Mouse (Mus musculus) midbrain, embryonic 12.5 days (tissue): ENCODE measurements around the gene Myo1b. TPM values are rescaled to one million over a fixed set of nuclear protein-coding genes. Genes with fewer than 3 reads are reported as not detected.

Experiments
- ATAC-seq: fragments of 200-750 bp; cut with Nextera tagmentation; 2 replicates; pipeline ENCODE4 v1.8.0; 2017; ENCODE audit warnings: low read depth, moderate TSS enrichment, moderate library complexity; ENCODE audit not compliant: low FRiP score
- H3K27ac ChIP-seq: fragments of 300-500 bp; sonication (generic); replicated peaks from 2 replicates; pipeline ENCODE4 v1.5.1; 2016; ENCODE audit warnings: mild to moderate bottlenecking
- H3K27me3 ChIP-seq: fragments of 300-500 bp; sonication (generic); 2 replicates; pipeline ENCODE4 v1.6.1; 2016; ENCODE audit warnings: mild to moderate bottlenecking
- H3K36me3 ChIP-seq: fragments of 300-500 bp; sonication (generic); 2 replicates; pipeline ENCODE4 v1.6.1; 2016
- H3K4me1 ChIP-seq: fragments of 300-500 bp; sonication (generic); 2 replicates; pipeline ENCODE4 v1.6.1; 2016
- H3K4me2 ChIP-seq: fragments of 300-500 bp; sonication (generic); replicated peaks from 2 replicates; pipeline ENCODE4 v1.6.1; 2016; ENCODE audit warnings: mild to moderate bottlenecking, moderate library complexity
- H3K4me3 ChIP-seq: fragments of 300-500 bp; sonication (generic); 2 replicates; pipeline ENCODE4 v1.5.1; 2016; ENCODE audit warnings: mild to moderate bottlenecking
- H3K9ac ChIP-seq: fragments of 300-500 bp; sonication (generic); replicated peaks from 2 replicates; pipeline ENCODE4 v1.6.1; 2016; ENCODE audit warnings: mild to moderate bottlenecking, moderate library complexity
- H3K9me3 ChIP-seq: fragments of 300-500 bp; sonication (generic); 2 replicates; pipeline ENCODE4 v1.6.1; 2016; ENCODE audit warnings: mild to moderate bottlenecking
- WGBS: fragments of 180-500 bp; shearing (Covaris S2); methylation state at CpG from one replicate; pipeline ENCODE4 v1.1.7; 2016; 5-methylcytosine and 5-hydroxymethylcytosine counted together
- polyA plus RNA-seq: library from polyadenylated mRNA; unstranded; fragments of >200 nt; fragmentation: Nextera tagmentation; extraction: Ambion mirVana; gene quantifications from 2 replicates; pipeline ENCODE4 v1.2.1, GENCODE M21; 2016

The Myo1b gene
- polyA plus RNA-seq, 1 experiment from 2014 or later, result 115 TPM

DNA sequence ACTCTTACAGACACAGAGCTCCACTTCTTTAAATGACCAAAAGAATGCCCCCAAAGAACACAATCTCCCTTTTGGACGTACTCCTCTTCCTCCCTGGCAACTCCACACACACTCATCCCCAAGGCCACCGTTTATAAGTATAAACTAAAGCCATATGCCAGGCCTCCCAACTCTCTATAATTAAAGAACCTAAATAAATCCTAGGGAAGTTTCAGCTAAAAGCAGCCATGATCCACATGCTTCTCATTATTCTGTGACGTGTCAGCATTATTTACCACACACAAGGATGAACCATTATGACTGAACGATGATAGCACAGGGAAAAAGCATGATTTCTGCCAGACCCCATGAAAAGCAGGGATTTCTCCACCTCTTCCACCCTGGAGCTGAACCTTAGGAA lies 78.6 kb downstream of the Myo1b start:
- Histone ChIP-seq H3K9ac (no peak overlapping the region), H3K4me2 (no peak overlapping the region), H3K36me3 (peaks cover 16% of the 10 kb centered on the region), H3K4me3 (no peak overlapping the region), H3K9me3 (no peaks in the 10 kb centered on the region), H3K4me1 (0 out of 2 replicates have a peak, but pooled peaks cover 2% of the 10 kb centered on the region), H3K27me3 (no peaks in the 10 kb centered on the region), H3K27ac (no peak overlapping the region)
- no peak for ATAC-seq
- 78% methylated on average over 4 of the region's 4 CpGs for WGBS

DNA sequence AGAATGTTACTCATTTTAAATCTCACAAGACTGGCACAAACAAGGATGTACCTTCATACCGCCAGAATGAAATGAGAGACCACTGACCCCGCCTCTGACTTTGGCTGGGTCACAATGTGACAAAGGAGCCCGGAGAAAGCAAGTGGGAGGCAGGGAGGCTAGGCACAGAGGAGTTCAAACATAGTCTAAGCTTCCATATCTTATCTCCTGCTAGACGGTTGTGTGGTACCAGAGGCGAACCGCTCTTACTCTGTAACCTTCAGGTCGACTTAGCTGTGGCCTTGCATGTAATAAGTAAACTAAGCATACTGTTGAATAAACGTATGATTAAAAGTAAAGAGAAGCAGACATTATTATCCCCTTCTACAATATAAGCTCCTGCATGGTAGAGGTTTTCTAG lies 80.1 kb downstream of the Myo1b start:
- H3K36me3 ChIP-seq, result peaks cover 16% of the 10 kb centered on the region
- no peak overlapping the region for H3K27ac ChIP-seq
- WGBS, result 68% methylated on average over 8 of the region's 8 CpGs
- no peak for ATAC-seq
- no peaks in the 10 kb centered on the region for H3K27me3 ChIP-seq
- H3K9ac ChIP-seq, result no peak overlapping the region
- H3K9me3 ChIP-seq, result no peaks in the 10 kb centered on the region
- H3K4me3 ChIP-seq, result no peak overlapping the region
- 0 out of 2 replicates have a peak, but pooled peaks cover 2% of the 10 kb centered on the region for H3K4me1 ChIP-seq
- no peak overlapping the region for H3K4me2 ChIP-seq

DNA sequence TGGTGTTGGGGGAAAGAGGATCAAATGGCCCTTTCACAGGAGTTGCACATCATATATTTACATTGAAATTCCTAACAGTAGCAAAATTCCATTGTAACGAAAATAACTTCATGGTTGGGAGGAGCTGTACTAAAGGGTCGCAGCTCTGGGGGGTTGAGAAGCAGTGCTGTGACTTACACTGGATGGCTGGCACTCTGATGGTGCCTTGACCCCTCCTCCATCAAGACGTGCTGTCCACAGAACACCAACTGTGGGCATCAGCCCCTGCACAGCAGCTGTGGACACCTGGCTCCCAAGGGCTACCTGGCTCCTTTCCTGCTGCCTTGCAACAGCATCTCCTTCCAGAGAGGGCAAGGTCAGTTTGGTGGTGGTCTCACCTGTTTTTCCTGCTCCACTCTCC lies 81.8 kb downstream of the Myo1b start:
- Histone ChIP-seq H3K27ac (no peak overlapping the region), H3K4me1 (0 out of 2 replicates have a peak, but pooled peaks cover 2% of the 10 kb centered on the region), H3K9ac (no peak overlapping the region), H3K4me3 (no peak overlapping the region), H3K36me3 (peaks cover 16% of the 10 kb centered on the region), H3K4me2 (no peak overlapping the region), H3K9me3 (no peaks in the 10 kb centered on the region), H3K27me3 (no peaks in the 10 kb centered on the region)
- ATAC-seq, result no peak
- 83% methylated on average over 3 of the region's 3 CpGs for WGBS

DNA sequence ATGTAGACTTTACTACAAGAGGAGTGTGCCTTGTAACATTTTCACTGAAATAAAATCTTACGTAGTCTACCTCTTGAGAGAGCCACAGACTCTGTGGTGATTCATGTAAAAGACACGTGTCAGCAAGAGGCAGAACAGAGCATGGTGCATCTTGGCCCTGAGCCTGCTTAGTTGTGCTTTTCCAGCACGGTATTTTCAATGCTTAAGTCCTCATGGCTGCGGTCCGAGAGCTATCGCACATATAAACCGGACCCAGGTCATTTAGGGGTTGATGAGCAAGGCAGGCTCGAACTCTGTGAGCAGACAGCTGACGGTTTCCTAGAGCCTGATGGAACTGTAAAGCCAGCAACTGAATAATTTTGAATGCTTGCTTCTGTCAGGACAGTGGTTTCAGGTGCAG lies 86.5 kb downstream of the Myo1b start:
- WGBS, result 91% methylated on average over 9 of the region's 9 CpGs
- no peaks in the 10 kb centered on the region for H3K9me3 ChIP-seq
- no peaks in the 10 kb centered on the region for H3K27me3 ChIP-seq

DNA sequence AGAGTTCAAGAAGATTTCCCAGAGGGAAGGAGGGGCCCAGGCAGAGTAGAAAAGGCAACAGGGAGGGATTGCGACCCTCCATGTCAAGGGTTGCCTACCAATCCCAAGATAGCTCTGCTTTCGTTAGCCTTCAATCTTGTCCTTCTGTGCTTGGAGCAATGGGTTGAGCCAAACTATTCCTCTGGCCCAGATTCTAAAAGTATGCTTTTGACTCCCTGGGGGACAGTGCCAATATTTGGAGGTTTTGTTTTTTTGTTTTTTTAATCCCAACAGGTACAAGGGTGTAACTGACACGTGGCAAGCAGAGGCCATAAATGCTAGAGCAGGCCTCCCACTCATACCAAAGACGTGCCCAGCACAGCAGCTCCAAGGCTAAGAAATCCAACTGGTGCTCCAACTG lies 93.3 kb downstream of the Myo1b start:
- no peak overlapping the region for H3K27ac ChIP-seq
- peaks cover 4% of the 10 kb centered on the region for H3K4me1 ChIP-seq
- no peaks in the 10 kb centered on the region; the same call in 1 of the 2 replicates for H3K36me3 ChIP-seq
- ATAC-seq, result no peak
- H3K27me3 ChIP-seq, result no peaks in the 10 kb centered on the region
- H3K9ac ChIP-seq, result no peak overlapping the region
- WGBS, result 98% methylated on average over 4 of the region's 4 CpGs
- H3K9me3 ChIP-seq, result no peaks in the 10 kb centered on the region
- H3K4me3 ChIP-seq, result no peak overlapping the region
- no peak overlapping the region for H3K4me2 ChIP-seq

More for the DNA sequence above, 86.5 kb downstream of the Myo1b start:
- no peak overlapping the region for H3K9ac ChIP-seq
- no peaks in the 10 kb centered on the region for H3K4me1 ChIP-seq
- H3K4me3 ChIP-seq, result no peak overlapping the region
- peaks cover 15% of the 10 kb centered on the region for H3K36me3 ChIP-seq
- 0 out of 2 replicates have a peak overlapping the region, but pooled peaks have one; percentile 6 for H3K27ac ChIP-seq
- H3K4me2 ChIP-seq, result no peak overlapping the region
- no peak for ATAC-seq

DNA sequence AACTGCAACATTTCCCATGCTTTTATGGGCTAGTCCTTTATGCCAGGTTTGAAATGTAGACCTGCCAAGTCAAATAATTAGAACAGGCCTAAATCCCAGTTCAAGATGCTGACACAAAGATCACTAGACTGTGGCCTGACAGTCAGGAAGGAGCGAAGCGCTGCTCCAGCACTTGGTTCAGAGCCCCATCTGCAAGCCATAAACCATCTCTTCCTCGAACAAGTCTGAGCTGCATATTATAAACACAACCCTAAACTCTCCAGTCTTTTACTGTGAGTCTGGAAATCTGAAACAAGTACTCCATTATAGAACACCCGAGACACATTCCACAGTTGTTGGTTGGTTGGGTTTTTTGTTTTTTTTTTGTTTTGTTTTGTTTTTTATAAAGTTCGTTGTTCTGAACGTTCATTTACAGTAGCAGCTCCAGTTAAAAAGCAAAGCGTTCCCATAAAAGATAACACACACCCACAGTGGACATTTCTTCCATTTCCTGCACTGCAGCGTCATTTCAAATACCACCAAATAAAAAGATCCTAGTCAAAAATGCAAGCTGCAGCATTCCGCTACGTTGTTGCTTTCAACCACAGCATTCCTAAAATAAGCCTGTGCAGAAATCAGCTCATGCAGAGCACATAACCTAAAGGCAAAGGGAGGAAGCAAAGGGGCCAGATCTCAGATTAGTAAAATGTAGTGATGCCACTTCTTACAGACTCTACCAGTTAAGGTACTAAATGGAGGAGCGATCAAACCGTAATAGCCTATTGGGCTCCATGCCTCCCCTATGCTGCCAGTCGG lies 94.0 kb downstream of the Myo1b start:
- Histone ChIP-seq H3K9ac (no peak overlapping the region), H3K36me3 (no peaks in the 10 kb centered on the region; the same call in 1 of the 2 replicates), H3K27me3 (no peaks in the 10 kb centered on the region), H3K4me1 (peaks cover 4% of the 10 kb centered on the region), H3K4me2 (no peak overlapping the region), H3K27ac (no peak overlapping the region), H3K9me3 (no peaks in the 10 kb centered on the region), H3K4me3 (no peak overlapping the region)
- no peak for ATAC-seq
- 91% methylated on average over 13 of the region's 13 CpGs for WGBS

DNA sequence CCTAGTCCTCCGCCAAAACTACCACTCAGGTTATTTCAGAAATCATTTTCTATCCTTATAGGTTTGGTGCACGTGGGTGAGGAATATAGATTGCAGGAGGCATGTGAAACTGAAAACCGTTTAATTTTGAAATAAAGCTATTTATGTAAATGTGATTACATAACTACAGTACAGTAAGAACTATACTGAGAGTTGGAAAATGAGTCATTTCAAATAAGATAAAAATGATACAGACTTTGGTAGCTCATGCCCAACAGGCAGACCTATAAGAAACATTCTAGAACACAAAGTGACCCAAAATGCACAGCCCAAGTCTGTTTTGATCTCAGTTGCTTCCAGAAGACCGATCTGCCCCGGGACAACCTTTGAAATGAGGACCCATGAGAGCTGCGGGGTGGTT lies 95.4 kb downstream of the Myo1b start:
- H3K4me3 ChIP-seq, result no peak overlapping the region
- H3K4me2 ChIP-seq, result no peak overlapping the region
- no peak overlapping the region for H3K27ac ChIP-seq
- H3K36me3 ChIP-seq, result no peaks in the 10 kb centered on the region; the same call in 1 of the 2 replicates
- no peaks in the 10 kb centered on the region for H3K27me3 ChIP-seq
- ATAC-seq, result no peak
- no peaks in the 10 kb centered on the region for H3K9me3 ChIP-seq
- H3K4me1 ChIP-seq, result peaks cover 4% of the 10 kb centered on the region
- WGBS, result 97% methylated on average over 6 of the region's 6 CpGs
- no peak overlapping the region for H3K9ac ChIP-seq

DNA sequence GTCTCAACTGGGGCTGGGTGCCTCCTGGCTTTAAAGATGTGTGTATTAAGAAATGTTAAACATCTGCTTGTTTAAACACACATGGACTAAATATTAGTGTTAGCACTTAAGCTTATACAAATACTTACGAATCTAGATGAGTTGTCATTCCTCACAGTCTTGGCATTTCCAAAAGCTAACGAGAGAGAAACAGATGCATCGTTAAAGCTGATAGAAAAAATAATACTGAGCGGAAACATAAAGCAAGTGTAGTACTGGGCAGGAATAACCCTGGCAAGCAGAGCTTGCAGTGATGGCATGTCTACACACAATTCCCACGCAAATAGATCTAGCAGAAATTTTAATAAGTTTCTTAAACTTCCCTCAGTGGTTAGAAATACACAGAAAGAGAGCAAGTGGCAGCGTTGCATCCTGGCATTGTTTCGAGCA lies 95.8 kb downstream of the Myo1b start:
- Histone ChIP-seq H3K4me1 (peaks cover 4% of the 10 kb centered on the region), H3K36me3 (no peaks in the 10 kb centered on the region; the same call in 1 of the 2 replicates), H3K4me3 (no peak overlapping the region), H3K4me2 (no peak overlapping the region), H3K9ac (no peak overlapping the region), H3K9me3 (no peaks in the 10 kb centered on the region), H3K27me3 (no peaks in the 10 kb centered on the region), H3K27ac (no peak overlapping the region)
- no peak for ATAC-seq
- 90% methylated on average over 7 of the region's 7 CpGs for WGBS

DNA sequence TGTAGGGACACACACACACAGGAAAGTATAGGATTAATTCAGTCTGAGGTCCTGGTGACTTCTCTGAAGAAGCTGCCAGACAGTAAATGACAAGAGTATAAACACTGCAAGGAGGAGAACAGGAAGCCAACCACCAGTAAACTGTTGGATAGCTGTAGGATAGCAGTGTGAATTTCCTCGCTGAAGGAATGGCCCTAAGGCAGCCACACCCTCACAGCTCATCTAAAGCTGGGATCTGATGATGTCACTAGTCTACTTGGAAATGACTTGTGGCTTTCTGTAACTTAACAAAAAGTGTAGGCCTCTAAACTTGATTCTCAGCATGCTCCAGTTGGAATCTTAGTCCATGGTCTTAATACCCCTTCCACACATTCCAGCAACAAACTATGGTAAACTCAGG lies 100.2 kb downstream of the Myo1b start:
- no peaks in the 10 kb centered on the region for H3K27me3 ChIP-seq
- 90% methylated on average over 1 of the region's 1 CpGs for WGBS

DNA sequence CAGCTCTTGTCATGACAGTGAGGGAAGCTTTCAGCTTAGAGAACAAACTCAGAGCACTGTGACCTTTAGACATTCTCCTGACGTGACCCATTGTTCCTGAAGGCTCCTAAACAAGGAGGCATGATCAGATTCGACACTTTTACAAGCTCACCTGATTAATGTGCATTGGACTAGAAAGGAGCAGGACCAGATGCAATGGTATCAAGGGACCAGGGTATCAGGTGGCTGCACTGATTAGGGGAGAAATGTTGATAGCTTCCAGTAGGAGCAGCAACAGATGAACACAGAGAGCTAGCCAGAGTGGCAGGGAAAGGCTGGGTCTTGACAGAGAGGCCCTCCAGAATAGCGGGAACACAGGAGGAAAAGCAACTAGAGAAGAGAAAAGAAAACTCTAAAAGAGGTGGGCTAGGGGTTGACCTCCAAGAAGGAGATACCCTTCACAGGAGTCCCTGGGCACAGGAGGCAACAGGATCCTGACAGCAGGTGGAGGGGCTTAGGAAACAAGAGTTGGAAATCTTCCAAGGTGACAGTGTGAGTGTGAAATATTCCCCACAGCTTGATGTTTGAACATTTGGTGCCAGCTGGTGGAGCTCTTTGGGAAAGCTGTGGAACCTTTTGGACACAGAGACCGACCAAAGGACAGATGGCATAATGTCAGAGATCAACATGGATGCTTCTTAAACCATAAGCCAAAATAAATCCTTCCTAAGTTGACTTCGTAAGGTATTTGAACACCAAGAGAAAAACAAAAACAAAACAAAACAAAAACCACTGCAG lies 100.8 kb downstream of the Myo1b start:
- 83% methylated on average over 5 of the region's 5 CpGs for WGBS
- no peaks in the 10 kb centered on the region for H3K27me3 ChIP-seq
- no peaks in the 10 kb centered on the region for H3K4me1 ChIP-seq
- no peak overlapping the region for H3K27ac ChIP-seq
- ATAC-seq, result no peak
- no peaks in the 10 kb centered on the region for H3K36me3 ChIP-seq
- no peak overlapping the region for H3K4me2 ChIP-seq
- no peaks in the 10 kb centered on the region for H3K9me3 ChIP-seq
- H3K4me3 ChIP-seq, result no peak overlapping the region
- H3K9ac ChIP-seq, result no peak overlapping the region

More for the DNA sequence above, 100.2 kb downstream of the Myo1b start:
- Histone ChIP-seq H3K4me3 (no peak overlapping the region), H3K27ac (no peak overlapping the region), H3K9ac (no peak overlapping the region), H3K36me3 (no peaks in the 10 kb centered on the region), H3K4me1 (no peaks in the 10 kb centered on the region), H3K4me2 (no peak overlapping the region), H3K9me3 (no peaks in the 10 kb centered on the region)
- ATAC-seq, result no peak

DNA sequence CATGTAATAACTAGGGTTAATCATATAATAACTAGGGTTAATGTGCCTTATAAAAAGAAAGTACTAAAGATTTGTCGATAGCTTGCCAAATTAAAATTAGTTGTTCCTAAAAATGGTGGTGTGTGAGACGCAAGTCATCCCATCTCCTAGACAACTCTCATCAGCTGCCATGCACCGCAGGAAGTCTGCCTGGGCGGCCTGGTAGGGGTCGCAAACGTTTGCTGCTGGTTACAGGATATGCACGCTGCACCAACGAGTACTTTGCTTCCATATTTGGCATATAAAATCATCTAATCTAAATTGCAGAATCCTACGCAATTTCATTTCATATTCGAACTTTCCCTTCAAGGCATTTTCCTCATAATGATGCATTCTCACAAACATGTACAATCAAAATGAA lies 107.0 kb downstream of the Myo1b start:
- peaks cover 14% of the 10 kb centered on the region for H3K4me1 ChIP-seq
- no peaks in the 10 kb centered on the region for H3K27me3 ChIP-seq
- no peak overlapping the region for H3K27ac ChIP-seq
- no peak overlapping the region for H3K4me2 ChIP-seq
- 89% methylated on average over 10 of the region's 10 CpGs for WGBS
- no peak for ATAC-seq
- H3K4me3 ChIP-seq, result no peak overlapping the region
- H3K9ac ChIP-seq, result no peak overlapping the region
- no peaks in the 10 kb centered on the region for H3K9me3 ChIP-seq
- H3K36me3 ChIP-seq, result no peaks in the 10 kb centered on the region

DNA sequence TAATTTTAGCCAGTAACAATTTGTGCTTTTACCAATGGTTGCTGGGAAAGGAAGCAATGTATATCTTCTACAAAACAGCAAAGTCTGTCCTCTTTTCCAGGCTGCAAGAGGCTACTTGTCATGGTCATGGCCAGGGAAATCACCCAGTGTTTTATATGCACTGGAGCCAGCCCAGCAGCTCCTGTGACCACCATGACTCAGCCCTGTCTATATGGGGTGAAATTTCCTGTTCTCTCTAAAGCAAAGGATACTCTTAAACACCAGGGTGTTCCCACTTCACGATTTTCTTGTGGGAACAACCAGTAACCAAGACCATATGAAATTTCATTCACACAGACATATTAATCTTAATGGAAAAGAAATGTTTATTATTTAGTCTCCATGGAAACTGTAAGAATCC lies 107.6 kb downstream of the Myo1b start:
- no peak for ATAC-seq
- H3K9me3 ChIP-seq, result no peaks in the 10 kb centered on the region
- H3K4me3 ChIP-seq, result no peak overlapping the region
- H3K4me1 ChIP-seq, result peaks cover 14% of the 10 kb centered on the region
- no peak overlapping the region for H3K4me2 ChIP-seq
- no peak overlapping the region for H3K9ac ChIP-seq
- H3K27ac ChIP-seq, result no peak overlapping the region
- WGBS, result 87% methylated on average over 1 of the region's 1 CpGs
- H3K27me3 ChIP-seq, result no peaks in the 10 kb centered on the region
- H3K36me3 ChIP-seq, result no peaks in the 10 kb centered on the region
